Mouse (Mus musculus) right cerebral cortex, postnatal 4 days (tissue): Measurements from ENCODE around the gene Ache.

Experiments used
- DNase-seq: peaks from one replicate; pipeline ENCODE4 v3.0.0-alpha.2; 2022

The Ache gene

GRCm38 (mm10) chr5:137334317-137334716 is 47.0 kb downstream of the Ache start:
- DNase-seq: no peak

- DNase-seq: no peak
These were observed 47.7 kb downstream of the Ache start for GRCm38 (mm10) chr5:137335066-137335465.

- no peak for DNase-seq
These were observed 49.9 kb downstream of the Ache start for GRCm38 (mm10) chr5:137337190-137337589.

- DNase-seq: peak; percentile 90
These were observed 50.9 kb downstream of the Ache start for GRCm38 (mm10) chr5:137338256-137338655.

GRCm38 (mm10) chr5:137338663-137339289 is 51.5 kb downstream of the Ache start:
- no peak for DNase-seq

GRCm38 (mm10) chr5:137339290-137339979 is 52.1 kb downstream of the Ache start:
- DNase-seq: peak; percentile 61

GRCm38 (mm10) chr5:137340222-137340621 is 52.9 kb downstream of the Ache start:
- DNase-seq: no peak

GRCm38 (mm10) chr5:137342407-137343012 is 55.2 kb downstream of the Ache start:
- DNase-seq: no peak

GRCm38 (mm10) chr5:137343412-137343811 is 56.1 kb downstream of the Ache start:
- no peak for DNase-seq

- no peak for DNase-seq
These were observed 56.5 kb downstream of the Ache start for GRCm38 (mm10) chr5:137343869-137344268.
